Mouse (Mus musculus) limb, embryonic 13.5 days (tissue): ENCODE results near the gene Fndc9. TPM values are rescaled to one million over a fixed set of nuclear protein-coding genes. Genes with fewer than 3 reads are reported as not detected.

ENCODE experiments used
- ATAC-seq: fragments of 200-750 bp; cut with Nextera tagmentation; 2 replicates; pipeline ENCODE4 v1.8.0; 2017; ENCODE audit warnings: low read depth, moderate number of reproducible peaks, moderate TSS enrichment; ENCODE audit not compliant: low FRiP score
- H3K27ac ChIP-seq: fragments of 300-500 bp; sonication (generic); 2 replicates; pipeline ENCODE4 v1.5.1; 2015; ENCODE audit warnings: inconsistent platforms, mild to moderate bottlenecking, moderate library complexity
- H3K27me3 ChIP-seq: fragments of 300-500 bp; sonication (generic); 2 replicates; pipeline ENCODE4 v1.6.1; 2015; ENCODE audit warnings: mild to moderate bottlenecking, inconsistent platforms
- H3K36me3 ChIP-seq: fragments of 300-500 bp; sonication (generic); 2 replicates; pipeline ENCODE4 v1.6.1; 2015; ENCODE audit warnings: inconsistent platforms, mild to moderate bottlenecking, moderate library complexity
- H3K4me1 ChIP-seq: fragments of 300-500 bp; sonication (generic); 2 replicates; pipeline ENCODE4 v1.6.1; 2015; ENCODE audit warnings: inconsistent platforms
- H3K4me2 ChIP-seq: fragments of 300-500 bp; sonication (generic); replicated peaks from 2 replicates; pipeline ENCODE4 v1.6.1; 2015; ENCODE audit warnings: inconsistent platforms, mild to moderate bottlenecking, moderate library complexity
- H3K4me3 ChIP-seq: fragments of 300-500 bp; sonication (generic); 2 replicates; pipeline ENCODE4 v1.5.1; 2015; ENCODE audit warnings: moderate library complexity, mild to moderate bottlenecking, inconsistent platforms
- H3K9ac ChIP-seq: fragments of 300-500 bp; sonication (generic); 2 replicates; pipeline ENCODE4 v1.6.1; 2015; ENCODE audit warnings: mild to moderate bottlenecking, inconsistent platforms
- H3K9me3 ChIP-seq: fragments of 300-500 bp; sonication (generic); 2 replicates; pipeline ENCODE4 v1.6.1; 2016; ENCODE audit warnings: inconsistent platforms
- WGBS: fragments of 180-500 bp; shearing (Covaris S2); methylation state at CpG from one replicate; pipeline ENCODE4 v1.1.7; 2015; 5-methylcytosine and 5-hydroxymethylcytosine counted together
- polyA plus RNA-seq: library from polyadenylated mRNA; unstranded; fragments of >200 nt; fragmentation: Nextera tagmentation; extraction: Ambion mirVana; gene quantifications from 2 replicates; pipeline ENCODE4 v1.2.1, GENCODE M21; 2015

Gene Fndc9
- polyA plus RNA-seq, 1 experiment from 2014 or later: 0.15 TPM

DNA sequence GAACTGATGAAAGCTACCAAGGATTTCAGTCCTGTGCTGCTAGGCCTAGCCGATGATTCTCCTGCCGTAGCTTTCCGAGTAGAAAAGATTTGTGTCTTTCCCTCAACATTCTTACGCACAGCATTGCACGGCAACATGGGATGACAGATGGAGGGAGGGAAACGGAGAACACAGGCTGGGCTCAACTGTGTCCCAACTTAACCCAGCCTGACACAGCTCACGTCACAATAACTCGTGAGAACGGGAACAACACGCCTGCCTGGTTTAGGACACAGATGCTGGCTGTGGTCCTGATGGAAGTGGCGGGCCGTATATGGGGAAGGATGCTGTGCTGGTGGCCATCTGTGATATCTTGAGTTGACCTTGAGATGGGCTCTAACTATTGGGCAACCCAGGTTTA, 43.4 kb downstream of the Fndc9 start:
- no peak overlapping the region for H3K4me2 ChIP-seq
- no peaks in the 10 kb centered on the region for H3K9me3 ChIP-seq
- ATAC-seq: no peak
- H3K27me3 ChIP-seq: no peaks in the 10 kb centered on the region
- H3K36me3 ChIP-seq: peaks cover 73% of the 10 kb centered on the region
- H3K4me3 ChIP-seq: no peak overlapping the region
- H3K27ac ChIP-seq: no peak overlapping the region
- 94% methylated on average over 12 of the region's 12 CpGs for WGBS
- H3K4me1 ChIP-seq: no peaks in the 10 kb centered on the region
- H3K9ac ChIP-seq: no peak overlapping the region

DNA sequence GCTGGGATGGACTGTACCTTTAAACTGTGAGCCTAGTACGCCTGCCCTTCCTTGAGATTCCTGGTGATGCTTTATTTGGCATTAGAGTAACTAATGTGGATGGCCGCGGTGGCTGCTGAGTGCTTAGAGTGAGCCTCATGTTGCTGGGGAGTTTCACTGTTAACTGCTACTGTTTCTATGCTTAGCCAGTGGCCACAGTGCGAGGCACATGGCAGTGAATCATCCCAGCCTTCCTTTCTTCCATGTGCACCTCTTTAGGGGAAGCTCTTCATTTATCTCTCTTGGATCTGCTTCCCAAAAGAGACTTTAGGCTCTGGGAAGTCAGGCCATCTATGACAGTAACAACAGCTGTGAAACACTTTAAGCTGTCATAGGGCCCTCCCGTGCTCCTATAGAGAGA, 47.3 kb downstream of the Fndc9 start:
- no peak overlapping the region for H3K4me2 ChIP-seq
- no peak overlapping the region for H3K27ac ChIP-seq
- 90% methylated on average over 5 of the region's 5 CpGs for whole genome bisulfite sequencing
- no peaks in the 10 kb centered on the region for H3K9me3 ChIP-seq
- no peak overlapping the region for H3K9ac ChIP-seq
- H3K4me3 ChIP-seq: no peak overlapping the region
- no peak for ATAC-seq
- 0 out of 2 replicates have a peak, but pooled peaks cover 3% of the 10 kb centered on the region for H3K4me1 ChIP-seq
- no peaks in the 10 kb centered on the region for H3K27me3 ChIP-seq
- H3K36me3 ChIP-seq: peaks cover 58% of the 10 kb centered on the region

DNA sequence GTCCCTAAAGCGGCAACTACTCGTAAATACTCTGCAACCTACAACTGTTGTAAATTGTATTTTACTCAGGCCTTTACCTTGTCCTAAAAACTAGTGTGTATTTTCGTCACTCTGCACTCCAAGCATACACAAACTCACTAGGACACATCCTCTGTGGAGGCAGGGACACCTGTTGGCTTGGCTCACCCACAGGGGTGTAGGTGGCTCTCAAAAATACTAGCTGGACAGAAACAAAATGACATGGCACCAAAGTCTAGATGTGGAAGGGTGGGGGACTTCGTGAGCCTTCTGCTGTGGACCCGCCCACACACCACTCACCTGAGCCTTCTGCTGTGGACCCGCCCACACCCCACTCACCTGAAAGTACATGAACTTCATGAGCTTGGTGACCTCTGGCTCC, 48.5 kb downstream of the Fndc9 start:
- no peaks in the 10 kb centered on the region for H3K9me3 ChIP-seq
- H3K27me3 ChIP-seq: no peaks in the 10 kb centered on the region
- H3K4me3 ChIP-seq: no peak overlapping the region
- H3K4me1 ChIP-seq: 0 out of 2 replicates have a peak, but pooled peaks cover 3% of the 10 kb centered on the region
- 94% methylated on average over 6 of the region's 6 CpGs for WGBS
- peaks cover 46% of the 10 kb centered on the region for H3K36me3 ChIP-seq
- no peak for ATAC-seq
- H3K9ac ChIP-seq: no peak overlapping the region
- H3K4me2 ChIP-seq: no peak overlapping the region
- no peak overlapping the region for H3K27ac ChIP-seq

DNA sequence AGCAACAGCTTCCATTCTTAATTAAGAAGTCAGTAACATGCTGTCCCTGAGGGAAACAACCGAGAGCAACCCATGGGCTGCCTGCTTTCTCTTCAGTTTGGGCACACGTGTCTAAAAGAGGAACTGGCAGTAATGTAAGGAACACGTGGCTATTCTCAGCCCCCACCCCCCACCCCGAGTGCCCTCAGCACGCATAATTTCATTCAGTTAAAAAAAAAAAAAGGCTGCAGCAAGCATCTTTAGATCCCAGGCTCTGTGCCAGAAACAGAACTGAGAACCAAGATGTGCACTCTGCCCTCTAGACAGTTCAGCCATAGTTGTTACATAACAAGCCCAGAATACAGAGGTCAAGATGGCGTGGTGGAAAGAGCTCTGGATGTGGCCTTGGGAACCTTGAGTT, 51.5 kb downstream of the Fndc9 start:
- Histone ChIP-seq H3K9ac (no peak overlapping the region), H3K4me1 (0 out of 2 replicates have a peak, but pooled peaks cover 3% of the 10 kb centered on the region), H3K9me3 (no peaks in the 10 kb centered on the region), H3K4me3 (no peak overlapping the region), H3K27me3 (no peaks in the 10 kb centered on the region), H3K4me2 (no peak overlapping the region), H3K27ac (no peak overlapping the region), H3K36me3 (peaks cover 26% of the 10 kb centered on the region)
- no peak for ATAC-seq
- 53% methylated on average over 6 of the region's 6 CpGs for WGBS

DNA sequence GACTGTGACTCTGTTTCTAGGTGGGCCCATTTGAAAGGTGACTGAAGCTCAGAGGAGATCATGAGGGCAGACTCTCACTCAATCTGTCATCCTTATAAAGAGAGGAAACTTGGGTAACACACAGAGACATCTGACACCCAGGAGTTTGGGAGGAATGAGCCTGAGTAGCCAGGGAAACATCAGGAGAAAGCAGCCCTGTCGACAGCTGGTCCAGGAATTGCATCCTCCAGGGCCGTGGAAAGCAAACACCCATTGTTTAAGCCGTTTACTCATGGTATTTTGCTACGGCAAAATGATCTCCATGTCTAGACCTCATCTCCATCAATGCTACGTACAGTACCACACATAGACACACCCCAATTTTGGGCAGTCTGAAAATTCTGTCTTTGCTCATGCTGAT, 52.8 kb downstream of the Fndc9 start:
- no peak overlapping the region for H3K27ac ChIP-seq
- H3K4me2 ChIP-seq: no peak overlapping the region
- no peak overlapping the region for H3K4me3 ChIP-seq
- 0 out of 2 replicates have a peak, but pooled peaks cover 3% of the 10 kb centered on the region for H3K4me1 ChIP-seq
- 67% methylated on average over 5 of the region's 5 CpGs for WGBS
- H3K27me3 ChIP-seq: no peaks in the 10 kb centered on the region
- H3K9ac ChIP-seq: no peak overlapping the region
- ATAC-seq: peak; percentile 63; the same call in 1 of the 2 replicates
- no peaks in the 10 kb centered on the region for H3K9me3 ChIP-seq
- H3K36me3 ChIP-seq: peaks cover 15% of the 10 kb centered on the region

DNA sequence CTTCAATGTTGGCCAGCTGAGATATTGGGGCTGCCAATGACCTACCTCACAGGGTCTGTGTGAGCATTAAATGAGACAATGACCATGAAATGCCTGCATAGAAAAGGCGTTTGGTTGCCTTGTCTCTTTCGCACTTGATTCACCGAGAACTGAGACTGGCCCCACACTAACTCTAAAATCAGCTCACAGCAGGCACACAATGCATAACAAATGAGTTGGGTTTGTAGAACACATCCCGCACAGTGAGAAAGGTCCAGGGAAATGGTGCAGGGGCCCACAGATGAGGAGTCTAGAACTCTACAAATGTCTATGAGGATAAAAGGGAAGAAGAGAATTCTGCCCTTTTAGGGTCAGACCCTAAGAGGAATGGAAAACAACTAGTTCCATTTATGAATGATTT, 53.7 kb downstream of the Fndc9 start:
- 81% methylated on average over 4 of the region's 4 CpGs for WGBS
- H3K27me3 ChIP-seq: no peaks in the 10 kb centered on the region
- no peaks in the 10 kb centered on the region for H3K9me3 ChIP-seq
- H3K4me3 ChIP-seq: no peak overlapping the region
- H3K27ac ChIP-seq: no peak overlapping the region
- peaks cover 6% of the 10 kb centered on the region; the same call in 1 of the 2 replicates for H3K36me3 ChIP-seq
- no peak overlapping the region for H3K9ac ChIP-seq
- H3K4me2 ChIP-seq: no peak overlapping the region
- ATAC-seq: no peak
- H3K4me1 ChIP-seq: 0 out of 2 replicates have a peak, but pooled peaks cover 9% of the 10 kb centered on the region

Other genes starting within 250 kb of the Fndc9 start
- 2.4 and 5.4 TPM in 2 replicates for gene Gm12166, start 183.2 kb upstream of the Fndc9 start, polyA plus RNA-seq
- 15.6 and 16.4 TPM in 2 replicates for gene Adam19, start 179.5 kb upstream of the Fndc9 start, polyA plus RNA-seq
- 1.4 and 1.7 TPM in 2 replicates for gene Nipal4, start 69.0 kb upstream of the Fndc9 start, polyA plus RNA-seq
- gene Cyfip2, start 77.3 kb downstream of the Fndc9 start, polyA plus RNA-seq: 11.0 and 14.1 TPM in 2 replicates
- gene Itk, start 154.0 kb downstream of the Fndc9 start, polyA plus RNA-seq: 0.04 and 0.10 TPM in 2 replicates
- not detected in 2 replicates for gene Fam71b, start 161.0 kb downstream of the Fndc9 start, polyA plus RNA-seq
- gene Med7, start 201.4 kb downstream of the Fndc9 start, polyA plus RNA-seq: 83.4 and 92.5 TPM in 2 replicates
- gene Havcr2, start 219.4 kb downstream of the Fndc9 start, polyA plus RNA-seq: 0.17 TPM in 1 of 2 replicates, not detected in the other